Mouse (Mus musculus) heart, embryonic 14.5 days (tissue): Measurements from ENCODE around the gene Ranbp6. TPM values are rescaled to one million over a fixed set of nuclear protein-coding genes. Genes with fewer than 3 reads are reported as not detected.

ENCODE experiments used
- ATAC-seq: fragments of 200-750 bp; cut with Nextera tagmentation; 2 replicates; pipeline ENCODE4 v1.8.0; 2017; ENCODE audit warnings: low read depth, moderate TSS enrichment; ENCODE audit not compliant: insufficient number of reproducible peaks, insufficient read depth, low FRiP score
- H3K27ac ChIP-seq, 2 experiments: fragments of 200-500 bp in 1 of 2; fragments of 300-500 bp in 1 of 2; sonication (generic) in 1 of 2; replicated peaks in 1 of 2; 2 replicates each; pipeline ENCODE4 v1.5.1; 2012 to 2014; ENCODE audit warnings: low read depth in 2 of 2, low read length in 2 of 2, control low read depth in 1 of 2, mild to moderate bottlenecking in 1 of 2, mixed read lengths in 1 of 2; ENCODE audit not compliant: control insufficient read depth in 1 of 2, insufficient read depth in 1 of 2
- H3K27me3 ChIP-seq: fragments of 300-500 bp; sonication (generic); 2 replicates; pipeline ENCODE4 v1.6.1; 2014; ENCODE audit warnings: mild to moderate bottlenecking, low read length, control low read depth; ENCODE audit not compliant: control insufficient read depth, insufficient read depth
- H3K36me3 ChIP-seq: fragments of 300-500 bp; sonication (generic); 2 replicates; pipeline ENCODE4 v1.6.1; 2014; ENCODE audit warnings: mild to moderate bottlenecking, control low read depth, low read length, mixed read lengths; ENCODE audit not compliant: control insufficient read depth, insufficient read depth
- H3K4me1 ChIP-seq, 2 experiments: fragments of 200-500 bp in 1 of 2; fragments of 300-500 bp in 1 of 2; sonication (generic) in 1 of 2; 2 replicates each; pipeline ENCODE4 v1.6.1; 2012 to 2014; ENCODE audit warnings: low read length in 2 of 2, control low read depth in 1 of 2, mixed read lengths in 1 of 2; ENCODE audit not compliant: control insufficient read depth in 2 of 2, insufficient read depth in 2 of 2
- H3K4me2 ChIP-seq: fragments of 300-500 bp; sonication (generic); 2 replicates; pipeline ENCODE4 v1.6.1; 2014; ENCODE audit warnings: mild to moderate bottlenecking, low read length
- H3K4me3 ChIP-seq, 2 experiments: fragments of 200-500 bp in 1 of 2; fragments of 300-500 bp in 1 of 2; sonication (generic) in 1 of 2; 2 replicates each; pipeline ENCODE4 v1.5.1; 2012 to 2014; ENCODE audit warnings: low read length in 2 of 2, mild to moderate bottlenecking in 2 of 2, control low read depth in 1 of 2, low read depth in 1 of 2, moderate library complexity in 1 of 2; ENCODE audit not compliant: control insufficient read depth in 1 of 2, insufficient read depth in 1 of 2
- H3K9ac ChIP-seq: fragments of 300-500 bp; sonication (generic); 2 replicates; pipeline ENCODE4 v1.6.1; 2014; ENCODE audit warnings: mild to moderate bottlenecking, low read length
- H3K9me3 ChIP-seq: fragments of 300-500 bp; sonication (generic); 2 replicates; pipeline ENCODE4 v1.6.1; 2016; ENCODE audit warnings: low read length, control low read depth; ENCODE audit not compliant: control insufficient read depth
- WGBS: fragments of 180-500 bp; shearing (Covaris S2); extraction: QIAGEN DNeasy Blood & Tissue Kit; methylation state at CpG from one replicate; pipeline ENCODE4 v1.1.7; 2014; 5-methylcytosine and 5-hydroxymethylcytosine counted together
- polyA plus RNA-seq: library from polyadenylated mRNA; unstranded; fragments of >200 nt; fragmentation: Nextera tagmentation; extraction: Ambion mirVana; gene quantifications from 2 replicates; pipeline ENCODE4 v1.2.1, GENCODE M21; 2014

Ranbp6 gene
- polyA plus RNA-seq, 1 experiment from 2014 or later, result 19.2 TPM

DNA sequence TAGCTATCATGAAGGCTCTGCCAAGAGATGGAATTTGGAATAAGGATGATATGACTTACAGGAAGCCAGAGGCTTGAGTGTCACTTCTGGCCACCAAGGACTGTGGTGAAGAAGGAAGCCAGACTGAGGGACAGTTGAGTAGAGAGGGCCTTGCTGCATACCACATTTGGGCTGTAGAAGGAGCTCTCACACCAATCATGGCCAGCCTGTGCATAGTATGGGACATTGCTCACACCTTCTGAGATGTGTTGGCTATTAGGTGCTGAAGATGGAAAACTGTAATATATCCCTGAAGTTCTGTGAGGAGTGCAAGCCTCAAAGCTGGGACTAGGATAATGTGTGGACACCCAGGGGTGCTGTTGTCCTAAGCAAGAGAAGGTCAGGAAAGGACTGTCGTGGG lies 13.9 kb upstream of the Ranbp6 start:
- no peaks in the 10 kb centered on the region for H3K9me3 ChIP-seq
- H3K4me1 ChIP-seq, result no peaks in the 10 kb centered on the region
- H3K27me3 ChIP-seq, result no peaks in the 10 kb centered on the region
- no peak overlapping the region for H3K27ac ChIP-seq
- 81% methylated on average over 1 of the region's 1 CpGs for whole genome bisulfite sequencing
- H3K9ac ChIP-seq, result no peak overlapping the region
- no peak overlapping the region for H3K4me3 ChIP-seq
- ATAC-seq, result no peak
- H3K4me2 ChIP-seq, result no peak overlapping the region
- H3K36me3 ChIP-seq, result no peaks in the 10 kb centered on the region

DNA sequence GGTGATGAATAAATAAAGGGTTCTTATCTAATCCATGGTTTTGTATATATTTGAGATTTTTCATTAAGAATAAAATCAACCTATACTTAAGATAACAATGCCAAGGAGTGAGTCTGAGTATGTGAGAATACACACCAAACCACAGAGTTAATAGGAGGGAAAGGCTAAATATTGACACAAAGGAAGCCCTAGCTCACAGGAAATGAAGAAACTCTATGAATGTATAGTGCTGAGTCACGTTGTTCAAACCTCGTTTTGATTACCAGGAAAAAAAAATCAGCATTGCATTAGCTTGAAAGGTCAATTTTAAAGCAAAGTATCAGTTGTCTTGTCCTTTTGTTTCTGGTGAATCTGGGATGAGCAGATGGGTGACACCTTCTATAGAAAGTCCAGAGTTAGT lies 12.2 kb upstream of the Ranbp6 start:
- Histone ChIP-seq H3K4me1 (no peaks in the 10 kb centered on the region), H3K9me3 (no peaks in the 10 kb centered on the region), H3K4me2 (no peak overlapping the region), H3K27me3 (no peaks in the 10 kb centered on the region), H3K27ac (no peak overlapping the region), H3K36me3 (no peaks in the 10 kb centered on the region), H3K9ac (no peak overlapping the region), H3K4me3 (no peak overlapping the region)
- ATAC-seq, result no peak
- 55% methylated on average over 2 of the region's 2 CpGs for WGBS

DNA sequence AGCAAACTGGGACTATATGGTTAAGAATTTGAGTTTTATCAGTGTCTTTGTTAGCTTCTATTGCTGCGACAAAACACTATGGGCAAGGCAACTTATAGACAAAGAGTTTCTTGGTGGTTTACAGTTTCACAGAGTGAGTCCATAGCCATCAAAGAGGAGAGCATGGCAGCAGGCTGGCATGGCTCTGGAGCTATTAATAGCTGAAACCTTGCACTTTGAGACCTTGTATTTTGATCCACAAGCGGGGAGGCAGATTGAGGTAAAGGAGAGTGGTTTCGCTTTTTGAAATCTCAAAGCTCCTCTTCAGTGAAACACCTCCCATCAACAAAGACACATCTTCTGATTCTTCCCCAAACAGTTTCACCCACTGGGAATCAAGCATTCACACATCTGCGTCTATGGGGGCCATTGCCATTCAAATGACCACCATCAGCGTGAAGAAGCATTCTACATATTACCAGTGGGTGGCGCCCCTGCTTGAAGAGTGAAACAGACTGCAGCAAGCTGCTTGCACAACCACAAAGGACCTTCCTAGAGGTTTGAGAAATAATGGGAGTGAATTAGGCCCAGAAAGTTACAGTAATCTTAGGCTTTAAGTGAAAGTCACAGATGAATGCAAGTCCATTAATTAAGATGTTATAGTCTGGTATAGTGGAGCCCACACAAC lies 11.4 kb upstream of the Ranbp6 start:
- no peaks in the 10 kb centered on the region for H3K36me3 ChIP-seq
- H3K27ac ChIP-seq, result no peak overlapping the region
- no peak overlapping the region for H3K4me3 ChIP-seq
- 53% methylated on average over 6 of the region's 6 CpGs for WGBS
- no peaks in the 10 kb centered on the region for H3K9me3 ChIP-seq
- H3K9ac ChIP-seq, result no peak overlapping the region
- no peak overlapping the region for H3K4me2 ChIP-seq
- H3K27me3 ChIP-seq, result no peaks in the 10 kb centered on the region
- ATAC-seq, result no peak
- no peaks in the 10 kb centered on the region for H3K4me1 ChIP-seq

DNA sequence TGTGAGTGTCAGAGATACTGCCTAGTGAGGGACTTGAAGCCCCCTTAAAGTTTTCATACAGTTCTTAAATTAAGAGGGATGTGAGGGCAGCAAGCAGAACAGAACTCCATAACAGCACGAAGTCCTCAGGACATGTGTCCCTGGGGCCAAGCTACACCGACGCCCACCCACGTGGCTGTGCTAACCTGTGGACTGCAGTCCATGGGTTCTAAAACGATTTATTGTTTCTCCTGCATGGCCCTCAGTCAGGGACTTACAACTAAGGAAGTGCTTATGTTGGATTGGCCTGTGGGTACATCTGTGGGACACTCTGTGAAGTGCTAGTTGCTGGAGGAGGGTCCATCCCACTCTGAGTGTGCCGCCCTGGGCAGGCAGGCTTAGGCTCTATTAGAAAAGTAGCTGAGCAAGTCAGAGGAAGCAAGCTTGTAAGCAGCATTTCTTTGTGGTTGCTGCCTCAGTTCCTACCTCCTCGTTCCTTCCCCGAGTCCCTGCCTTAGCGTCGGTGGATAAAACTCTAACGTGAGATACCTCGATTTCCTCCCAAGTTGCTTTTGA lies 10.8 kb upstream of the Ranbp6 start:
- no peak overlapping the region for H3K4me3 ChIP-seq
- no peak for ATAC-seq
- H3K27ac ChIP-seq, result no peak overlapping the region
- H3K9me3 ChIP-seq, result no peaks in the 10 kb centered on the region
- H3K27me3 ChIP-seq, result no peaks in the 10 kb centered on the region
- no peak overlapping the region for H3K9ac ChIP-seq
- no peaks in the 10 kb centered on the region for H3K4me1 ChIP-seq
- 68% methylated on average over 12 of the region's 12 CpGs for WGBS
- no peak overlapping the region for H3K4me2 ChIP-seq
- no peaks in the 10 kb centered on the region for H3K36me3 ChIP-seq

DNA sequence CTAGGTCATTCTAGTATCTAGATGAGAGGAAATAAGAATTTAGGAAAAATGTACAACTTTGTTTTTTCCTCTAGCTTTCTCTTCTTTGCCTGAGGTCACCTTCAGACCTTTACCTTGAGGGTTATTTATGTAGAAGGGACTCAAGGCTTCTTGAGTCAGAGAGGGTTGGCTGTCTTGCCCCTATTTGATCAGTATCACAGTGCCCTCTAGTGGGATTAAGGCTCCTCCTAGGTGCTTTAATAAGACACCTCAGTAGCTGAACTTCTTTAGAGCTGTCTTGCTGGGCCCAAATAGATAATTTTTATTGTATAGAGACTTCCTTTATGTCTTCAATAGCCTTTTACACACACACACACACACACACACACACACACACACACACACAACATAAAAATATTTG lies 8.2 kb upstream of the Ranbp6 start:
- Histone ChIP-seq H3K4me2 (no peak overlapping the region), H3K36me3 (no peaks in the 10 kb centered on the region), H3K4me1 (no peaks in the 10 kb centered on the region), H3K27me3 (no peaks in the 10 kb centered on the region), H3K4me3 (no peak overlapping the region), H3K27ac (no peak overlapping the region), H3K9ac (no peak overlapping the region), H3K9me3 (no peaks in the 10 kb centered on the region)
- ATAC-seq, result no peak

DNA sequence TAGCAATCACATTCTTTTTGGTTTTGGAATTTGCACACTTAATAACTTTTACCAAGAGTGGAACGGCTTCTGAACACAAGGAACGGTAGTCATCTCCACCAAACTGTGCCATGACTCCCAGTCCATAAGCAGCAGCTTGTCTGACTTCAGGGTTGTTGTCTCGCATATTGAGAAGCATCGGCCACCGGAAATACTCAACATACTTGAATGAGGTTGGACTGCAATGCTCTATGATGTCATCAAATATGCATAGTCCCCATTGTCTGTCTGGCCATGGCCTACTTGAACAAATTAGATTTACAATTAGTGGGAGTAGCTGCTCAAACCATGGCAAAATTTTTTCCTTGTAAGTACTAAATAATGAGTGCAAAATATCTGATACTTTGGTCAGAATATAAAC lies 2.8 kb downstream of the Ranbp6 start:
- peaks cover 3 to 13% of the 10 kb centered on the region in 2 experiments; a peak in 3 of 4 replicates for H3K4me1 ChIP-seq
- peaks cover 31% of the 10 kb centered on the region for H3K36me3 ChIP-seq
- no peak for ATAC-seq
- H3K27me3 ChIP-seq, result no peaks in the 10 kb centered on the region
- H3K9ac ChIP-seq, result no peak overlapping the region
- no peak overlapping the region for H3K4me2 ChIP-seq
- H3K4me3 ChIP-seq, result no peak overlapping the region
- no peaks in the 10 kb centered on the region for H3K9me3 ChIP-seq
- no peak overlapping the region for H3K27ac ChIP-seq
- WGBS, result 95% methylated on average over 5 of the region's 5 CpGs

DNA sequence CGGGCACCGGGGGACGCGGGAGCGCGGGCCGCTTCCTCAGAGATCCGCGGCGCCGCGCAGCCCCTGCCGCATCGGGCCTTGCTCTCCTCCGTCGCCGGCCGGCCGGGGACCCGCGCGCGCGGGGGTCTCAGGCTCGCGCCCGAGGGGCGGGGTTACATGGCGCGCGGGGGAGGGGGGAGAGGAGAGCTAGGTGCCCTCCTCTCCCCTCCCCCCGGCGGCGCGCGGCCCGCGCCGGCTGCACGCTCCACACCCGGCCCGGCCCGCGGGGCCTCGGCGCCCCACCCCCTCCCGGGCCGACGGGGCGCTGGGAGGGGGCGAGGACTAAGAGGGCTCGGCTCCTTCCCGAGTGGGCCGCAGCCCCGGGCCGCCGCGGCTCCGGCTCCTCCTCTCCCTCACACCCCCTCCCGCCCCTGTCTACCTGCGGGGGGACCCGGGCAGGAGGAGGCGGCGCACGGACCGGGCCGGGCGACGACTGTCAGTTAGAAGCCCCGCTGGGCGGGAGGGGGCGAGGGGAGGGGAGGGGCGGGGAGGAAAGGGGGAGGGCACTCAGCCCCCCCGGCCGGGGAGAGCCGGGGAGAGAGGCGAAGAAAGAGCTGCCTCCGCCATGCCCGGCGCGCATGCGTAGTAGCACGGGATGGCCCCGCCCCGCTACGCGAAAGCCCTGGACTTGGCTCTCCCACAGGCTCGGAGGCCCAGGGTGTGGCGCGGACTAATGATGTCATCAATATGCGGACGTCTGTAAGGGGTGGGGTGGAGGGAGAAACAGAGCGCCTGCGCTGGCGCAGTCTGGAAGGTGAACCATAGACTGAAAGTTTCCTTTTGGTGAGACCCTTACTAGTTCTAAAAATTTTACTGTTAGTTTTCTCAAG lies 6.6 kb downstream of the Ranbp6 start, which contains the start of gene 9930021J03Rik:
Gene 9930021J03Rik, minus strand, starts transcription at position 73 of the 869 bp plus-strand sequence.
- Histone ChIP-seq H3K27ac (peak within 1 kb of the TSS; percentile 76 to 94), H3K4me1 (peaks cover 2 to 13% of the 10 kb centered on the region in 2 experiments; a peak in 3 of 4 replicates), H3K4me2 (peak within 1 kb of the TSS; percentile 86), H3K9me3 (no peaks in the 10 kb centered on the region), H3K4me3 (peak within 1 kb of the TSS; percentile 78 to 97), H3K36me3 (peaks cover 26% of the 10 kb centered on the region), H3K9ac (peak within 1 kb of the TSS; percentile 91), H3K27me3 (no peaks in the 10 kb centered on the region)
- WGBS, result under 1% methylated on average over 55 of the region's 95 CpGs
- peak; percentile 92 for ATAC-seq
